Mouse (Mus musculus): ENCODE measurements around the gene Acox2. TPM values are rescaled to one million over a fixed set of nuclear protein-coding genes. Genes with fewer than 3 reads are reported as not detected.

Acox2 gene
- polyA plus RNA-seq (2012; rRNA removed) = 0.05 and 0.21 TPM in 2 replicates

DNA sequence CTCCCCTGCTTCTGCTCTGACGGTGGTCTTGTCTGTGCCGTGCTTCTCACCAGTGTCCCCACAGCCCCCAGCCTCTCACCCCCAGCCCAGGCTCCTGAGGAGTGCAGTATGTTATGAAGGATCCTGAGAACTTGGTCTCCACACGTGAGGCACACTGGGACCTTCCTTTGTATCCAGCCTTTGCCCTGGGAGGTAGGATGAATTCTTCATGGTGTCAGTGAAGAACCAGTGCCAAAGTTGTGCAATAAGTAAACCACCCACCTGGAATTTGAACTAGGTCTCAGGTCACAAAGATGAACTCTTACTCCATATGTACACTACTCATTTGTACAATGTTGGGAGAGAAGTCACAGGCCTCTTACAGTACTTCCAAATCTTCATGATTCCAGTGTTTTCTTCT, at the start of gene Acox2:
TSS of gene Acox2 (minus strand) at position 188 of the 400 bp plus-strand sequence.

DNA sequence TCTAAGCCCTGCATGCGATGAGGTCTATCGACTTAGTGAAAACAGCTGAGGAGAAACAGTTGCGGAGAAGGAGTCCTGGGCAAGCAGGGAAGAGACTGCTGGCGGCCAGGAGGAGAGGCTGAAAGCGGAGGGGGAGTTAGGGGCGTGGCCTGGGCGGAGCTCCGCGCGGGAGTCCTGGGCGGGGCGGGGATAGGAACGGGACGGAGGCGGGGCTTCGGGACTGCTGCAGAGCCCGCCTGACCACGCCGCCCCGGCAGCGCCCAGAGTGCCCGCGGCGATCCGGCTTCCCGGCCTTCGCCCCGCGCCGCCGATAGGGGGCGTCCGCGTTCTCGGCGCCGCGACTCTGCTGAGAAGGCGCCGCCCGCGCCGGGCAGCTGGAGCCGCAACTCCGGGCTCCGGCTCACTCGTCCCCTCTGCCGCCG, 45.3 kb downstream of the Acox2 start, which contains the start of gene Kctd6:
TSS of gene Kctd6 (plus strand) at position 338 of the 422 bp plus-strand sequence.

Other genes with a start within 250 kb of the Acox2 start
- 16.9 and 25.6 TPM in 2 replicates for gene Rpp14, start 179.0 kb downstream of the Acox2 start, polyA plus RNA-seq (2012; rRNA removed)
- 16.9 and 25.7 TPM in 2 replicates for gene Pxk, start 161.1 kb downstream of the Acox2 start, polyA plus RNA-seq (2012; rRNA removed)
- 161 and 183 TPM in 2 replicates for gene Pdhb, start 86.3 kb downstream of the Acox2 start, polyA plus RNA-seq (2012; rRNA removed)
- gene Kctd6, start 45.2 kb downstream of the Acox2 start, polyA plus RNA-seq (2012; rRNA removed) = 6.9 and 12.2 TPM in 2 replicates
- 0.79 and 1.9 TPM in 2 replicates for gene Fam107a, start 58.7 kb upstream of the Acox2 start, polyA plus RNA-seq (2012; rRNA removed)
- 0.11 and 0.15 TPM in 2 replicates for gene Oit1, start 119.4 kb upstream of the Acox2 start, polyA plus RNA-seq (2012; rRNA removed)